Mouse (Mus musculus) heart, adult 2 months (tissue): Measurements from ENCODE around the gene Ccdc124. TPM values are rescaled to one million over a fixed set of nuclear protein-coding genes. Genes with fewer than 3 reads are reported as not detected.

Experiments used
- DNase-seq, 2 experiments: peaks; one replicate each; pipeline ENCODE4 v3.0.0; 2021
- H3K27ac ChIP-seq: fragments of 200-600 bp; 2 replicates; pipeline ENCODE4 v1.8.1; 2022
- H3K27me3 ChIP-seq: fragments of 200-500 bp; 2 replicates; pipeline ENCODE4 v1.6.1; 2012; ENCODE audit warnings: mild to moderate bottlenecking, low read length, inconsistent platforms, mixed read lengths; ENCODE audit not compliant: control insufficient read depth, insufficient read depth
- H3K36me3 ChIP-seq: fragments of 200-500 bp; 2 replicates; pipeline ENCODE4 v1.6.1; 2012; ENCODE audit warnings: low read length, inconsistent platforms; ENCODE audit not compliant: control insufficient read depth, insufficient read depth
- H3K4me1 ChIP-seq: fragments of 200-500 bp; 2 replicates; pipeline ENCODE4 v1.6.1; 2011; ENCODE audit warnings: low read length; ENCODE audit not compliant: control insufficient read depth, insufficient read depth
- H3K4me3 ChIP-seq: fragments of 200-600 bp; 2 replicates; pipeline ENCODE4 v1.8.1; 2022
- H3K79me2 ChIP-seq: fragments of 200-500 bp; replicated peaks from 2 replicates; pipeline ENCODE4 v1.6.1; 2012; ENCODE audit warnings: mild to moderate bottlenecking, inconsistent platforms, low read length, moderate library complexity, mixed read lengths; ENCODE audit not compliant: control insufficient read depth, insufficient read depth
- H3K9ac ChIP-seq: fragments of 200-500 bp; 2 replicates; pipeline ENCODE4 v1.6.1; 2012; ENCODE audit warnings: low read depth, mild to moderate bottlenecking, control low read depth, inconsistent platforms, low read length, mixed read lengths
- CTCF ChIP-seq: fragments of 200-600 bp; IDR thresholded peaks from 2 replicates; pipeline ENCODE4 v1.8.1; 2022; ENCODE audit warnings: antibody characterized with exemption, mild to moderate bottlenecking, moderate library complexity
- EP300 ChIP-seq: fragments of 200-500 bp; IDR thresholded peaks from 2 replicates; pipeline ENCODE4 v1.6.1; 2011; ENCODE audit warnings: low read depth, low read length, control low read depth; ENCODE audit not compliant: insufficient read depth
- POLR2A ChIP-seq: fragments of 200-500 bp; IDR thresholded peaks from 2 replicates; pipeline ENCODE4 v1.6.1; 2011; ENCODE audit warnings: mild to moderate bottlenecking, low read depth, low read length, control low read depth; ENCODE audit not compliant: insufficient read depth
- WGBS: fragments of 180-500 bp; shearing (Covaris S2); methylation state at CpG from one replicate; pipeline ENCODE4 v1.1.7; 2018; 5-methylcytosine and 5-hydroxymethylcytosine counted together
- intact Hi-C: fragments of 180-260 bp; cut with DNase I; formaldehyde crosslinking; loops from one replicate; pipeline ENCODE4 v1.15.1; 2025
- polyA plus RNA-seq: library from polyadenylated mRNA; depleted of rRNA; stranded (reverse); fragments of >200 nt; gene quantifications from 2 replicates; pipeline ENCODE4 v1.2.3, GENCODE M21; 2012
- total RNA-seq, 2 experiments: library from RNA; stranded (reverse); gene quantifications; 2 replicates each; pipeline ENCODE4 v1.2.3; 2021

Gene Ccdc124
- total and polyA plus RNA-seq, 3 experiments: 40.7 to 49.1 (median 44.6) TPM

GRCm38 (mm10) chr8:70869601-70870041 lies 4.1 kb downstream of the Ccdc124 start:
- DNase-seq: peak; percentile 81
- TF ChIP-seq CTCF (peak; percentile 97; the same call in 1 of the 2 replicates), EP300 (peak; percentile 92), POLR2A (no peak)
- 51% methylated on average over 16 of the region's 16 CpGs for WGBS
- Histone ChIP-seq H3K79me2 (no peaks in the 10 kb centered on the region), H3K27me3 (no peaks in the 10 kb centered on the region), H3K4me3 (no peak overlapping the region), H3K36me3 (no peaks in the 10 kb centered on the region), H3K4me1 (peaks cover 10% of the 10 kb centered on the region), H3K27ac (no peak overlapping the region), H3K9ac (no peak overlapping the region)
- intact Hi-C loops: loop anchor here (1.0 to 2.0 kb wide), 2 partner anchors 25 to 149 kb away; no protein-coding TSS in a partner anchor

GRCm38 (mm10) chr8:70869199-70869571 lies 4.5 kb downstream of the Ccdc124 start:
- Histone ChIP-seq H3K79me2 (no peaks in the 10 kb centered on the region), H3K27me3 (no peaks in the 10 kb centered on the region), H3K4me3 (no peak overlapping the region), H3K27ac (no peak overlapping the region), H3K36me3 (no peaks in the 10 kb centered on the region), H3K9ac (no peak overlapping the region), H3K4me1 (peaks cover 10% of the 10 kb centered on the region)
- intact Hi-C loops: loop anchor here (1.0 to 2.0 kb wide), 2 partner anchors 25 to 148 kb away; no protein-coding TSS in a partner anchor
- DNase-seq: no peak
- TF ChIP-seq POLR2A (0 out of 2 replicates have a peak, but pooled peaks have one; percentile 20), EP300 (no peak)
- 59% methylated on average over 5 of the region's 5 CpGs for WGBS

- peak in 1 of 2 experiments; percentile 44 for DNase-seq
- Histone ChIP-seq H3K27me3 (no peaks in the 10 kb centered on the region), H3K4me3 (no peak overlapping the region), H3K79me2 (no peaks in the 10 kb centered on the region), H3K36me3 (no peaks in the 10 kb centered on the region), H3K9ac (no peak overlapping the region), H3K4me1 (peaks cover 9% of the 10 kb centered on the region), H3K27ac (no peak overlapping the region)
- intact Hi-C loops: loop anchor here (1.0 to 2.0 kb wide), 2 partner anchors 24 to 148 kb away; no protein-coding TSS in a partner anchor
- no peak for TF ChIP-seq EP300
- no peak for TF ChIP-seq CTCF
- no peak for TF ChIP-seq POLR2A
- 60% methylated on average over 40 of the region's 40 CpGs for WGBS
Observed at GRCm38 (mm10) chr8:70868559-70869198, 5.1 kb downstream of the Ccdc124 start.

GRCm38 (mm10) chr8:70866566-70866965 lies 7.2 kb downstream of the Ccdc124 start:
- no peak overlapping the region for H3K9ac ChIP-seq
- 87% methylated on average over 7 of the region's 7 CpGs for WGBS
- H3K4me3 ChIP-seq: no peak overlapping the region
- H3K36me3 ChIP-seq: no peaks in the 10 kb centered on the region
- no peak overlapping the region for H3K27ac ChIP-seq
- TF ChIP-seq CTCF (no peak), POLR2A (no peak), EP300 (no peak)
- intact Hi-C loops: loop anchor here (2.0 kb wide), 1 partner anchor 46 kb away; no protein-coding TSS in a partner anchor
- no peaks in the 10 kb centered on the region for H3K79me2 ChIP-seq
- H3K27me3 ChIP-seq: peaks cover 9% of the 10 kb centered on the region
- no peak for DNase-seq
- peaks cover 9% of the 10 kb centered on the region for H3K4me1 ChIP-seq

- Histone ChIP-seq H3K27ac (peak overlapping the region; percentile 54), H3K9ac (no peak overlapping the region), H3K4me1 (peaks cover 9% of the 10 kb centered on the region), H3K79me2 (no peaks in the 10 kb centered on the region), H3K4me3 (peak overlapping the region; percentile 93), H3K36me3 (no peaks in the 10 kb centered on the region), H3K27me3 (peaks cover 9% of the 10 kb centered on the region)
- intact Hi-C loops: loop anchor here (2.0 kb wide), 1 partner anchor 45 kb away; no protein-coding TSS in a partner anchor
- TF ChIP-seq CTCF: no peak
- TF ChIP-seq EP300: no peak
- no peak for TF ChIP-seq POLR2A
- WGBS: 7% methylated on average over 12 of the region's 12 CpGs
- DNase-seq: no peak
Observed at GRCm38 (mm10) chr8:70866001-70866520, 7.7 kb downstream of the Ccdc124 start.

- peak overlapping the region; percentile 57 for H3K9ac ChIP-seq
- H3K4me3 ChIP-seq: peak overlapping the region; percentile 93
- no peak for TF ChIP-seq CTCF
- peak; percentile 75; the same call in 1 of the 2 replicates for TF ChIP-seq EP300
- TF ChIP-seq POLR2A: peak; percentile 68
- H3K27ac ChIP-seq: peak overlapping the region; percentile 72
- peak; percentile 97 to 99 for DNase-seq
- peaks cover 9% of the 10 kb centered on the region for H3K4me1 ChIP-seq
- H3K27me3 ChIP-seq: peaks cover 9% of the 10 kb centered on the region
- intact Hi-C loops: no loop called here
- H3K79me2 ChIP-seq: no peaks in the 10 kb centered on the region
- H3K36me3 ChIP-seq: no peaks in the 10 kb centered on the region
- under 1% methylated on average over 46 of the region's 46 CpGs for WGBS
Observed at GRCm38 (mm10) chr8:70865350-70866000, 8.3 kb downstream of the Ccdc124 start.
